Mouse (Mus musculus) forebrain, postnatal 0 days (tissue): ENCODE measurements around the gene Ssh3. TPM values are rescaled to one million over a fixed set of nuclear protein-coding genes. Genes with fewer than 3 reads are reported as not detected.
A peak's percentile ranks its signal among the peaks of the same experiment; 100 is the strongest.

Experiments used
- ATAC-seq: fragments of 200-750 bp; cut with Nextera tagmentation; 2 replicates; pipeline ENCODE4 v1.8.0; 2017; ENCODE audit warnings: mild to moderate bottlenecking, moderate library complexity
- DNase-seq: peaks from one replicate; pipeline ENCODE4 v3.0.0-alpha.2; 2015
- H3K27ac ChIP-seq: fragments of 300-500 bp; sonication (generic); 2 replicates; pipeline ENCODE4 v1.5.1; 2014; ENCODE audit warnings: low read depth, mild to moderate bottlenecking, antibody characterized with exemption, low read length, moderate library complexity, mixed read lengths
- H3K27me3 ChIP-seq: fragments of 300-500 bp; sonication (generic); 2 replicates; pipeline ENCODE4 v1.6.1; 2014; ENCODE audit warnings: mild to moderate bottlenecking, low read length, mixed read lengths; ENCODE audit not compliant: insufficient read depth
- H3K36me3 ChIP-seq: fragments of 300-500 bp; sonication (generic); 2 replicates; pipeline ENCODE4 v1.6.1; 2014; ENCODE audit warnings: mild to moderate bottlenecking, moderate library complexity; ENCODE audit not compliant: insufficient read depth
- H3K4me1 ChIP-seq: fragments of 300-500 bp; sonication (generic); 2 replicates; pipeline ENCODE4 v1.6.1; 2014; ENCODE audit warnings: antibody characterized with exemption; ENCODE audit not compliant: insufficient read depth
- H3K4me2 ChIP-seq: fragments of 300-500 bp; sonication (generic); 2 replicates; pipeline ENCODE4 v1.6.1; 2014; ENCODE audit warnings: low read depth, mild to moderate bottlenecking, moderate library complexity
- H3K4me3 ChIP-seq: fragments of 300-500 bp; sonication (generic); 2 replicates; pipeline ENCODE4 v1.5.1; 2014; ENCODE audit warnings: low read depth, low read length, mixed read lengths
- H3K9ac ChIP-seq: fragments of 300-500 bp; sonication (generic); 2 replicates; pipeline ENCODE4 v1.6.1; 2014; ENCODE audit warnings: mild to moderate bottlenecking
- H3K9me3 ChIP-seq: fragments of 300-500 bp; sonication (generic); 2 replicates; pipeline ENCODE4 v1.6.1; 2016; ENCODE audit warnings: low read length
- CTCF ChIP-seq: sonication (generic); IDR thresholded peaks from 2 replicates; pipeline ENCODE4 v1.5.1; 2016; ENCODE audit warnings: antibody characterized with exemption, control low read depth, low read depth
- WGBS: fragments of 180-500 bp; shearing (Covaris S2); extraction: QIAGEN DNeasy Blood & Tissue Kit; methylation state at CpG from one replicate; pipeline ENCODE4 v1.1.7; 2014; 5-methylcytosine and 5-hydroxymethylcytosine counted together
- polyA plus RNA-seq: library from polyadenylated mRNA; unstranded; fragments of >200 nt; fragmentation: Nextera tagmentation; extraction: Ambion mirVana; gene quantifications from 2 replicates; pipeline ENCODE4 v1.2.1, GENCODE M21; 2015
- total RNA-seq: library from RNA; depleted of rRNA; stranded (reverse); fragments of >200 nt; gene quantifications from 2 replicates; pipeline ENCODE4 v1.2.3, GENCODE M21; 2014

Ssh3 gene
- total and polyA plus RNA-seq, 2 experiments from 2014 or later: 9.1 to 41.5 TPM

GRCm38 (mm10) chr19:4247010-4247409 lies 22.0 kb downstream of the Ssh3 start:
- H3K27ac ChIP-seq: no peak overlapping the region
- 57% methylated on average over 1 of the region's 1 CpGs for WGBS
- DNase-seq: no peak
- ATAC-seq: no peak
- no peak; the same call in 1 of the 2 replicates for TF ChIP-seq CTCF
- H3K27me3 ChIP-seq: no peaks in the 10 kb centered on the region
- H3K9ac ChIP-seq: no peak overlapping the region
- no peak overlapping the region for H3K4me2 ChIP-seq
- H3K4me3 ChIP-seq: no peak overlapping the region
- H3K9me3 ChIP-seq: no peaks in the 10 kb centered on the region
- H3K4me1 ChIP-seq: no peaks in the 10 kb centered on the region
- H3K36me3 ChIP-seq: no peaks in the 10 kb centered on the region

- Histone ChIP-seq H3K4me2 (no peak overlapping the region), H3K36me3 (no peaks in the 10 kb centered on the region), H3K4me1 (no peaks in the 10 kb centered on the region), H3K4me3 (no peak overlapping the region), H3K27me3 (no peaks in the 10 kb centered on the region), H3K9me3 (no peaks in the 10 kb centered on the region), H3K27ac (no peak overlapping the region), H3K9ac (no peak overlapping the region)
- WGBS: 85% methylated on average over 6 of the region's 6 CpGs
- ATAC-seq (no peak), DNase-seq (no peak)
- TF ChIP-seq CTCF: no peak
These were observed 24.2 kb downstream of the Ssh3 start for GRCm38 (mm10) chr19:4244775-4245174.

DNA sequence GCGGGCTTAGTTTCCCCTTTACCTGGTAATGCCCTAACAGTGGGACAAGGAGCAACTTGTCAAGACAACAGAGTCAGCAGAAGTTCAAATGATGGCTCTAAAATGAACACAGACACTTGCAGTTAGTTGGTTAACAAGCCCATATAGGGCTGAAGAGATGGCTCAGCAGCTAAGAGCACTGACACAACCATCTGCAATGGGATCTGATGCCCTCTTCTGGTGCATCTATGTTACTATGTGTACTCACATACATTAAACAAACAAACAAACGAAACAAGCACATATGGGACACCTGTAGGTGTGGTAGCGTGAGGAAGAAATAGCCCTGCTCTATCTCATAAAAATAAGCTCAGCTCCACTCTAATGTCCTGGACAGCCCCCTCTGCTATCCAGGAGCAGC lies 26.6 kb downstream of the Ssh3 start:
- Histone ChIP-seq H3K4me1 (no peaks in the 10 kb centered on the region), H3K27ac (no peak overlapping the region), H3K9me3 (no peaks in the 10 kb centered on the region), H3K9ac (no peak overlapping the region), H3K4me2 (no peak overlapping the region), H3K36me3 (no peaks in the 10 kb centered on the region), H3K27me3 (no peaks in the 10 kb centered on the region), H3K4me3 (no peak overlapping the region)
- DNase-seq: no peak
- TF ChIP-seq CTCF: 0 out of 2 replicates have a peak, but pooled peaks have one; percentile 8
- WGBS: 62% methylated on average over 3 of the region's 3 CpGs
- ATAC-seq: no peak

DNA sequence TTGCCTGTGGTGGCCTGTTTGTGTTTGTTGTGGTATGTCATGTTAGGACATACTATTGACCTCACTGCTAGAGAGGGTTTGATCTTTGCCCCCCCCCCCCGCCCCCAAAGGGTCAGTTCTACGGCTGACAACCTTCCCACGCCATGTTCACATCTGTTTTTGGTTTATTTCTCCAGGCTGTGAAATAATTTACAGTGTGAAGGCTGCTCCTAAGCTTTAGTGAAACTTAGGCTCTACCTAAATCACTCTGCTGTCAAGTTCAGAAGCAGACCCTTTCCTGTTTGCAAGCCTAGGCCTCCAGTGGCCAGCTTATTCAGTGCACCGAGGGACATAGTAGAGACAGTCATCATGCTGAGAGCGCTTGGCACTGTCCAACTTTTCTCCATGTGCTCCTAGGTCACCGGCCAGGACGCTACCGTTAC lies 28.7 kb downstream of the Ssh3 start:
- Histone ChIP-seq H3K9me3 (no peaks in the 10 kb centered on the region), H3K4me3 (no peak overlapping the region), H3K27ac (no peak overlapping the region), H3K4me2 (no peak overlapping the region), H3K27me3 (no peaks in the 10 kb centered on the region), H3K36me3 (no peaks in the 10 kb centered on the region), H3K9ac (no peak overlapping the region), H3K4me1 (no peaks in the 10 kb centered on the region)
- DNase-seq: no peak
- 75% methylated on average over 8 of the region's 8 CpGs for WGBS
- no peak for TF ChIP-seq CTCF
- ATAC-seq: no peak

DNA sequence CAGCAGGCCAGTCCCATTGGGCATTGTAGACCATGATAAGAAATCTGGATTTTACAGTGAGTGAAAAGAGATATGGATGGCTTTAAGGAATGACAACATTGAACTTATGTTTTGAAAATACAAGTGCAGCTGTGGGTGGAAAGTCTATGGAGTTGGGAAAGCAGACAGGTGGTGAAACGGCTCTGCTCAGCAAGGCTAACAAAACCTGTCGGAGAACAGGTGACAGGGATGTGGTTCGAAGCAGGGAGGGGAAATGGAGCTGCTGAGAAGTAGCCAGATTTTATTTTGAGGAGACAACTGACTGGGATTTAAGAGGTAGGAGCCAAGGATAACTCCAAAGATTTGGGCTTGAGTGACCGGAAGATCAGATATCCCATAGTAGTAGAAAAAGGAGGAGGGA lies 34.4 kb downstream of the Ssh3 start:
- Histone ChIP-seq H3K36me3 (no peaks in the 10 kb centered on the region), H3K4me1 (peaks cover 9% of the 10 kb centered on the region; the same call in 1 of the 2 replicates), H3K9me3 (no peaks in the 10 kb centered on the region), H3K27ac (no peak overlapping the region), H3K4me2 (no peak overlapping the region), H3K4me3 (no peak overlapping the region), H3K9ac (no peak overlapping the region), H3K27me3 (no peaks in the 10 kb centered on the region)
- WGBS: 86% methylated on average over 4 of the region's 4 CpGs
- no peak for DNase-seq
- no peak for TF ChIP-seq CTCF
- ATAC-seq: no peak

- WGBS: 84% methylated on average over 7 of the region's 7 CpGs
- H3K4me2 ChIP-seq: peak overlapping the region; percentile 83
- ATAC-seq: no peak
- no peak for DNase-seq
- H3K27ac ChIP-seq: no peak overlapping the region
- H3K9ac ChIP-seq: peak overlapping the region; percentile 68; the same call in 1 of the 2 replicates
- no peak for TF ChIP-seq CTCF
- H3K4me1 ChIP-seq: peaks cover 9% of the 10 kb centered on the region; the same call in 1 of the 2 replicates
- H3K27me3 ChIP-seq: no peaks in the 10 kb centered on the region
- H3K9me3 ChIP-seq: no peaks in the 10 kb centered on the region
- no peaks in the 10 kb centered on the region for H3K36me3 ChIP-seq
- peak overlapping the region; percentile 62 for H3K4me3 ChIP-seq
These were observed 36.3 kb downstream of the Ssh3 start for GRCm38 (mm10) chr19:4232651-4233050.

DNA sequence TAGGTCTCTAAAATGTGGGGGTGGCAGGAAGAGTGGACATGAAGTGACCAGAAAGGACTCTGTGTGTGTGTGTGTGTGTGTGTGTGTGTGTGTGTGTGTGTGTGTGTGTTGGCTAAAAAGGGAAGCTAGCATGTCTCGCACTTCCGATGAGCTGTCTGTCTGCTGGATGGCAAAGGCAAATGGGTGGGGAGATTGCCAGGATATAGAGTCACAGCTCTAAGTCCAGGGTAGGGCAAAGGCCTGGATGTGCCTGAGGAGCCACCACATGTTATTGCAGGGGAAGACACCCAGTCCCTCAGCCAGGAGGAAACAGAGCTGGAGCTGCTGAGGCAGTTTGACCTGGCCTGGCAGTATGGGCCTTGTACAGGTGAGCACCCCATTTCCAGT lies 36.8 kb downstream of the Ssh3 start:
- ATAC-seq (peak; percentile 44), DNase-seq (no peak)
- no peak for TF ChIP-seq CTCF

More for the DNA sequence above, 36.8 kb downstream of the Ssh3 start:
- peaks cover 9% of the 10 kb centered on the region; the same call in 1 of the 2 replicates for H3K4me1 ChIP-seq
- no peaks in the 10 kb centered on the region for H3K9me3 ChIP-seq
- H3K36me3 ChIP-seq: no peaks in the 10 kb centered on the region
- peak overlapping the region; percentile 68 for H3K9ac ChIP-seq
- peak overlapping the region; percentile 68 for H3K27ac ChIP-seq
- H3K4me2 ChIP-seq: peak overlapping the region; percentile 83
- no peaks in the 10 kb centered on the region for H3K27me3 ChIP-seq
- WGBS: 6% methylated on average over 2 of the region's 2 CpGs
- H3K4me3 ChIP-seq: peak overlapping the region; percentile 62
